Mouse (Mus musculus): Measurements from ENCODE around the gene Rnf167.

GRCm38 (mm10) chr11:70606717-70607116 lies 40.3 kb upstream of the Rnf167 start:
- TF ChIP-seq CTCF (IDR thresholded peaks at IDR 0.05; ENCODE audit: borderline replicate concordance, insufficient read depth, low read depth, low read length) (no peak), POLR2A (IDR thresholded peaks at IDR 0.05; ENCODE audit: borderline replicate concordance, insufficient read depth, low read length) (no peak)

Measured in cerebellum, adult 2 months (tissue).